Mouse (Mus musculus) embryonic fibroblast, embryonic 13.5 days (primary cell): Measurements from ENCODE around the gene Stk26. TPM values are rescaled to one million over a fixed set of nuclear protein-coding genes. Genes with fewer than 3 reads are reported as not detected.

Experiments used
- H3K27ac ChIP-seq: 2 replicates; pipeline ENCODE4 v1.5.1; 2012; ENCODE audit warnings: low read length, control low read depth, inconsistent platforms; ENCODE audit not compliant: insufficient read depth
- H3K4me1 ChIP-seq: 2 replicates; pipeline ENCODE4 v1.6.1; 2011; ENCODE audit warnings: low read length; ENCODE audit not compliant: control insufficient read depth, insufficient read depth
- H3K4me3 ChIP-seq: 2 replicates; pipeline ENCODE4 v1.5.1; 2011; ENCODE audit warnings: mild to moderate bottlenecking, control low read depth, low read length; ENCODE audit not compliant: insufficient read depth
- CTCF ChIP-seq: IDR thresholded peaks from 2 replicates; pipeline ENCODE4 v1.5.1; 2011; ENCODE audit warnings: mild to moderate bottlenecking, control low read depth, low read length, moderate library complexity, borderline replicate concordance; ENCODE audit not compliant: insufficient read depth
- POLR2A ChIP-seq: IDR thresholded peaks from 2 replicates; pipeline ENCODE4 v1.6.1; 2011; ENCODE audit warnings: low read depth, mild to moderate bottlenecking, control low read depth, low read length, moderate library complexity
- polyA plus RNA-seq: library from polyadenylated mRNA; stranded (reverse); fragments of >200 nt; gene quantifications from 2 replicates; pipeline ENCODE4 v1.2.4, GENCODE M21; 2011; ENCODE audit warnings: low read depth; ENCODE audit not compliant: missing spikeins, insufficient read length

Stk26 gene
- polyA plus RNA-seq, 1 experiment = 6.5 TPM

GRCm38 (mm10) chrX:50924629-50925364 is 84.0 kb downstream of the Stk26 start:
- no peak for TF ChIP-seq CTCF
- no peak for TF ChIP-seq POLR2A
- Histone ChIP-seq H3K4me1 (no peaks in the 10 kb centered on the region), H3K27ac (no peak overlapping the region), H3K4me3 (no peak overlapping the region)

DNA sequence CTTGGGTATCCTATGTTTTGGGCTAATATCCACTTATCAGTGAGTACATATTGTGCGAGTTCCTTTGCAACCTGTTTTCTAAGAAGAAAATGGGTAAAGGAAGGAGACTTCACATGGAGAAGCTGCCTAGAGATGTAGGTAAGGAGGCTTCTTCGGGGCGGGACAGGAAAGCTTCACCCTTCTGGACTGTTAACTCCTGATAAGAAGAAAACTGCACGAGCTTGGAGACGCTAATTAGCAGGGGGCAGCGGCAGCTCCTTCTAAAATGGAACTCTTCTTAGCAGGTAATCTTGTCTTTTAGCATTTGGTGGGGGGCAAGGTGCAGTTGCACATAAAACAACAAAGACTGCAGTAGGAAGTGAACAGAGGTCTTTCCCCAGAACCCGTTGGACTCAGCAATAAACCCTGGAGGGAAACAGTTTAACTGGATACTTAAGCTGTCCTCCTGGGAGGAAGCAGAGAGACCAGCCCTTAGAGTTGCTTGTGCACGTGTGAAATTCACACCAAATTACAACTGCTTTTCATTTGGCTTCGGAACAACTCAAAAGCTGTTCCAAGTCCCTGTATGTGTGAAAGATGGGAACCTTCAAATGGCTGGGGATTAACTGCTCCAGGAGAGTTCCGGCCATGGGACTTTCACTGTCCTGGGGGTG is 86.2 kb downstream of the Stk26 start:
- no peak overlapping the region for H3K4me3 ChIP-seq
- no peaks in the 10 kb centered on the region for H3K4me1 ChIP-seq
- TF ChIP-seq CTCF = no peak
- no peak for TF ChIP-seq POLR2A
- H3K27ac ChIP-seq = no peak overlapping the region

DNA sequence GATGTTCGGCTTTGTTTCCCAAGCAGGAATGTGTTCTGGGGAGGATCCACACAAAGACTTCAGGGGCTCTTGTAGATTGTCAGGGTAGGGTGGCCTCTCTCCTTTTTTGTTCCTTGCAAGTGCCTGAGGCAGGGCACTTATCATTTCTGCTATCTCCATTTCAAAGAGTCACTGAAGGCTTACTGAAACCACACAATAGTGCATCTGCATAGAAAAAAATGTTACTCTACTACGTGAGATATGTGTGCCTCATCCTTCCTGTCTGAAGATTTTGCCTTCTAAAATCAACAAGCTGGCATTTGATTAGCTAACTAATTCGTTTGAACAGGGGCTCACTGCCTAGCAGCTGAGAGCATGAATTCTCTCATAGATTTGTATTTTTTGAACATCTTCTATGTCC is 89.5 kb downstream of the Stk26 start:
- Histone ChIP-seq H3K27ac (no peak overlapping the region), H3K4me1 (no peaks in the 10 kb centered on the region), H3K4me3 (no peak overlapping the region)
- no peak for TF ChIP-seq POLR2A
- TF ChIP-seq CTCF = no peak

- H3K27ac ChIP-seq = no peak overlapping the region
- TF ChIP-seq POLR2A = no peak
- TF ChIP-seq CTCF = no peak
- H3K4me1 ChIP-seq = no peaks in the 10 kb centered on the region
- no peak overlapping the region for H3K4me3 ChIP-seq
Observed at GRCm38 (mm10) chrX:50937117-50937516, 96.3 kb downstream of the Stk26 start.

- Histone ChIP-seq H3K4me3 (no peak within 1 kb of the TSS), H3K4me1 (no peaks in the 10 kb centered on the region), H3K27ac (no peak within 1 kb of the TSS)
- TF ChIP-seq CTCF (no peak), POLR2A (no peak)
Observed at GRCm38 (mm10) chrX:50942610-50943009, 101.8 kb downstream of the Stk26 start, which contains the start of gene Frmd7. TSS of gene Frmd7 (minus strand) at chrX:50942710.

Other genes starting within 250 kb of the Stk26 start
- not detected in 2 replicates for gene Frmd7, start 101.7 kb downstream of the Stk26 start, polyA plus RNA-seq
- gene Rap2c, start 177.0 kb downstream of the Stk26 start, polyA plus RNA-seq = 46.9 and 50.2 TPM in 2 replicates